In genomic region chr1:132641049-132641795, GRCm38 (mm10) we compare ENCODE assay signal across 9 mouse cellular contexts.
DNase-seq lines count a peak whose midpoint lies in the region; ATAC-seq lines count a peak whose summit lies in the region.
"Had no signal": no experiment of that assay in that cellular context is flagged by ENCODE, and none has a peak within 500 bp of the region (broad histone marks: within the 10 kb centered on the region; RNA-seq: fewer than 3 reads in every experiment).

No protein-coding gene starts in this region.

- peaks cover 47% of the 10 kb centered on the region for H3K4me1 ChIP-seq in forebrain, embryonic 13.5 days
- 0 out of 2 replicates have a peak, but pooled peaks cover 2% of the 10 kb centered on the region for H3K4me1 ChIP-seq in intestine, embryonic 14.5 days (replicated peaks; ENCODE audit: control insufficient read depth, insufficient read depth, low read length)
- H3K4me1 ChIP-seq: kidney, embryonic 15.5 days had no signal

- WGBS in forebrain, embryonic 13.5 days: 57% methylated on average over 13 of the region's 13 CpGs
- WGBS in intestine, embryonic 14.5 days: 52% methylated on average over 13 of the region's 13 CpGs

- peak overlapping the region; percentile 80 for H3K27ac ChIP-seq in forebrain, embryonic 13.5 days
- no peak overlapping the region for H3K27ac ChIP-seq in intestine, embryonic 14.5 days (ENCODE audit: low read depth)
- H3K27ac ChIP-seq: heart, embryonic 10.5 days; kidney, embryonic 15.5 days had no signal

- peak; percentile 92 for ATAC-seq in forebrain, embryonic 13.5 days
- peak; percentile 66 for ATAC-seq in intestine, embryonic 14.5 days (replicated peaks; ENCODE audit: low FRiP score, low TSS enrichment, low read depth)
- ATAC-seq in megakaryocyte-erythroid progenitor cell, adult 5-6 weeks (replicated peaks; ENCODE audit: low FRiP score, low TSS enrichment, poor library complexity, severe bottlenecking): no peak

- no peaks in the 10 kb centered on the region for H3K27me3 ChIP-seq in forebrain, embryonic 13.5 days
- no peaks in the 10 kb centered on the region; the same call in 1 of the 2 replicates for H3K27me3 ChIP-seq in intestine, embryonic 14.5 days (replicated peaks; ENCODE audit: control insufficient read depth, insufficient read depth, low read length)
- H3K27me3 ChIP-seq: kidney, embryonic 15.5 days had no signal

- H3K36me3 ChIP-seq in forebrain, embryonic 13.5 days (ENCODE audit: poor library complexity, severe bottlenecking): peaks cover 32% of the 10 kb centered on the region
- H3K36me3 ChIP-seq in intestine, embryonic 14.5 days (ENCODE audit: control insufficient read depth, insufficient read depth, low read length): no peaks in the 10 kb centered on the region
- H3K36me3 ChIP-seq: heart, embryonic 10.5 days; kidney, embryonic 15.5 days had no signal

- H3K9ac ChIP-seq in forebrain, embryonic 13.5 days: no peak overlapping the region; the same call in 1 of the 2 replicates
- no peak overlapping the region for H3K9ac ChIP-seq in intestine, embryonic 14.5 days (ENCODE audit: low read length)
- H3K9ac ChIP-seq: kidney, embryonic 15.5 days had no signal

- no peaks in the 10 kb centered on the region for H3K9me3 ChIP-seq in forebrain, embryonic 13.5 days (replicated peaks)
- no peaks in the 10 kb centered on the region for H3K9me3 ChIP-seq in intestine, embryonic 14.5 days (ENCODE audit: control insufficient read depth, low read length)
- H3K9me3 ChIP-seq: heart, embryonic 10.5 days; kidney, embryonic 15.5 days had no signal

- H3K4me3 ChIP-seq in forebrain, embryonic 13.5 days: no peak overlapping the region
- no peak overlapping the region for H3K4me3 ChIP-seq in intestine, embryonic 14.5 days (ENCODE audit: low read depth, low read length)
- H3K4me3 ChIP-seq: heart, embryonic 10.5 days; kidney, embryonic 15.5 days had no signal

- no peak overlapping the region for H3K4me2 ChIP-seq in forebrain, embryonic 13.5 days
- no peak overlapping the region for H3K4me2 ChIP-seq in intestine, embryonic 14.5 days (ENCODE audit: low read length)
- H3K4me2 ChIP-seq: kidney, embryonic 15.5 days had no signal

- peak; percentile 21 for DNase-seq in ovary, adult 18-20 months (ENCODE audit: low spot score)
- no peak for DNase-seq in ovary, postnatal 36 days (ENCODE audit: low spot score)
- no peak for DNase-seq in intestine, embryonic 14.5 days (ENCODE audit: low spot score)
- DNase-seq in retina, postnatal 1 day: peak; percentile 65
- DNase-seq in thymus, adult 18-20 months: no peak

Comparison
In these comparisons a context has a peak if more than half of its experiments do, and no peak if none do; other contexts are left out.
1. DNase-seq: peak in ovary, adult 18-20 months (single experiment) and retina, postnatal 1 day (single experiment); none in ovary, postnatal 36 days (single experiment), intestine, embryonic 14.5 days (single experiment) and thymus, adult 18-20 months (0 of 2).